Mouse (Mus musculus): Measurements from ENCODE around the gene Csf1.

GRCm38 (mm10) chr3:107739456-107739855 is 20.8 kb downstream of the Csf1 start:
- TF ChIP-seq CTCF (IDR thresholded peaks at IDR 0.05; ENCODE audit: insufficient read depth, low read depth, low read length) (no peak), POLR2A (IDR thresholded peaks at IDR 0.05; ENCODE audit: insufficient read depth, low read depth, low read length) (no peak)

Measured in olfactory bulb, adult 2 months (tissue).